Mouse (Mus musculus) kidney, adult 11 months (tissue): ENCODE measurements at regions not wholly inside any gene's neighbourhood (a gene's known extent, or its start where the extent isn't known, plus 50 kb on each side); places are given as distances from the start of the nearest gene placed in this dataset.
"Not testable (repeated sequence)": the region's sequence is repeated elsewhere in the genome, so short reads cannot be mapped to it uniquely, and the experiment has no call there.

ENCODE experiments used
- DNase-seq: peaks from one replicate; pipeline ENCODE4 v3.0.0; 2022

GRCm38 (mm10) chr2:85280580-85280979 lies 58.5 kb downstream of the Olfr987 start:
- no peak for DNase-seq

GRCm38 (mm10) chr2:85278128-85278527 lies 61.0 kb downstream of the Olfr987 start:
- no peak for DNase-seq

GRCm38 (mm10) chr2:85277433-85277832 lies 61.7 kb downstream of the Olfr987 start:
- DNase-seq: no peak

- not testable (repeated sequence) for DNase-seq
These were observed 69.8 kb upstream of the Lrrc55 start for GRCm38 (mm10) chr2:85266813-85267212.

GRCm38 (mm10) chr2:85265667-85266066 lies 68.7 kb upstream of the Lrrc55 start:
- DNase-seq: no peak

GRCm38 (mm10) chr2:85265037-85265524 lies 68.1 kb upstream of the Lrrc55 start:
- no peak for DNase-seq

- DNase-seq: no peak
These were observed 60.4 kb upstream of the Lrrc55 start for GRCm38 (mm10) chr2:85257356-85257755.

GRCm38 (mm10) chr2:85255610-85256009 lies 58.6 kb upstream of the Lrrc55 start:
- no peak for DNase-seq

- peak; percentile 38 for DNase-seq
These were observed 55.6 kb upstream of the Lrrc55 start for GRCm38 (mm10) chr2:85252343-85253285.

GRCm38 (mm10) chr2:85250026-85250560 lies 53.1 kb upstream of the Lrrc55 start:
- DNase-seq: peak; percentile 9
